In genomic region chr7:19821633-19822032, GRCm38 (mm10) we compare ENCODE assay signal across 12 mouse cellular contexts. TPM values are rescaled to one million over a fixed set of nuclear protein-coding genes. Genes with fewer than 3 reads are reported as not detected.
A peak's percentile ranks its signal among the peaks of the same experiment; 100 is the strongest.
DNase-seq lines count a peak whose midpoint lies in the region; ATAC-seq and TF ChIP-seq lines count a peak whose summit lies in the region.
"Had no signal": no experiment of that assay in that cellular context is flagged by ENCODE, and none has a peak within 500 bp of the region (broad histone marks: within the 10 kb centered on the region; RNA-seq: fewer than 3 reads in every experiment).

No protein-coding gene starts in this region.

- no peak for TF ChIP-seq CTCF in stomach, postnatal 0 days (IDR thresholded peaks at IDR 0.05; ENCODE audit: low read depth)

- no peak for TF ChIP-seq EP300 in stomach, postnatal 0 days (optimal IDR thresholded peaks at IDR 0.05)

- no peak for DNase-seq in heart, embryonic 10.5 days (ENCODE audit: low spot score)
- no peak for DNase-seq in stomach, postnatal 0 days (ENCODE audit: low spot score)
- no peak for DNase-seq in natural killer cell, adult 2 months (ENCODE audit: low spot score in 2 of 2)
- DNase-seq in urinary bladder, postnatal 4 days (ENCODE audit: low spot score in 2 of 2): no peak
- DNase-seq: kidney, postnatal 14 days had no signal

- WGBS in heart, embryonic 10.5 days: 50% methylated on average over 7 of the region's 7 CpGs
- WGBS in heart, embryonic 11.5 days (ENCODE audit: insufficient replicate concordance): 58% methylated on average over 7 of the region's 7 CpGs
- 50% methylated on average over 7 of the region's 7 CpGs for WGBS in limb, embryonic 13.5 days
- WGBS in stomach, postnatal 0 days: 74% methylated on average over 7 of the region's 7 CpGs

- no peaks in the 10 kb centered on the region for H3K36me3 ChIP-seq in heart, embryonic 10.5 days
- H3K36me3 ChIP-seq in heart, embryonic 11.5 days (ENCODE audit: control insufficient read depth, insufficient read depth, low read length): no peaks in the 10 kb centered on the region
- H3K36me3 ChIP-seq in megakaryocyte, embryonic 14.5 days (replicated peaks; ENCODE audit: low read length): peaks cover 33% of the 10 kb centered on the region
- no peaks in the 10 kb centered on the region for H3K36me3 ChIP-seq in limb, embryonic 13.5 days
- H3K36me3 ChIP-seq in stomach, postnatal 0 days (ENCODE audit: control insufficient read depth, insufficient read depth, low read length): no peaks in the 10 kb centered on the region
- H3K36me3 ChIP-seq: midbrain, embryonic 15.5 days had no signal

- 0 out of 2 replicates have a peak overlapping the region, but pooled peaks have one; percentile 64 for H3K4me3 ChIP-seq in heart, embryonic 10.5 days
- H3K4me3 ChIP-seq in heart, embryonic 11.5 days (ENCODE audit: low read depth, low read length): no peak overlapping the region
- peak overlapping the region; percentile 93 for H3K4me3 ChIP-seq in megakaryocyte, embryonic 14.5 days (replicated peaks)
- H3K4me3 ChIP-seq in limb, embryonic 13.5 days: peak overlapping the region; percentile 45; the same call in 1 of the 2 replicates
- H3K4me3 ChIP-seq in stomach, postnatal 0 days (ENCODE audit: low read depth, low read length): peak overlapping the region; percentile 53; the same call in 1 of the 2 replicates

- no peak overlapping the region for H3K4me2 ChIP-seq in heart, embryonic 11.5 days
- H3K4me2 ChIP-seq in limb, embryonic 13.5 days (replicated peaks): peak overlapping the region; percentile 69
- peak overlapping the region; percentile 96 for H3K4me2 ChIP-seq in stomach, postnatal 0 days (replicated peaks; ENCODE audit: low read depth)

- peaks cover 72% of the 10 kb centered on the region for H3K27me3 ChIP-seq in heart, embryonic 10.5 days (ENCODE audit: insufficient read depth, poor library complexity, severe bottlenecking)
- peaks cover 22% of the 10 kb centered on the region for H3K27me3 ChIP-seq in heart, embryonic 11.5 days (ENCODE audit: control insufficient read depth, insufficient read depth, low read length)
- H3K27me3 ChIP-seq in megakaryocyte, embryonic 14.5 days (replicated peaks): no peaks in the 10 kb centered on the region
- H3K27me3 ChIP-seq in limb, embryonic 13.5 days: peaks cover 65% of the 10 kb centered on the region
- no peaks in the 10 kb centered on the region for H3K27me3 ChIP-seq in stomach, postnatal 0 days (ENCODE audit: control insufficient read depth, insufficient read depth, low read length)

- H3K9ac ChIP-seq in heart, embryonic 11.5 days (ENCODE audit: low read depth, low read length): no peak overlapping the region
- no peak overlapping the region for H3K9ac ChIP-seq in limb, embryonic 13.5 days
- 0 out of 2 replicates have a peak overlapping the region, but pooled peaks have one; percentile 78 for H3K9ac ChIP-seq in stomach, postnatal 0 days (ENCODE audit: low read length)
- H3K9ac ChIP-seq: midbrain, embryonic 15.5 days had no signal

- no peak overlapping the region for H3K27ac ChIP-seq in heart, embryonic 10.5 days
- H3K27ac ChIP-seq in heart, embryonic 11.5 days (ENCODE audit: low read depth, low read length): no peak overlapping the region
- no peak overlapping the region for H3K27ac ChIP-seq in limb, embryonic 13.5 days
- peak overlapping the region; percentile 91; the same call in 1 of the 2 replicates for H3K27ac ChIP-seq in stomach, postnatal 0 days (replicated peaks)
- H3K27ac ChIP-seq: midbrain, embryonic 15.5 days had no signal

- H3K4me1 ChIP-seq in heart, embryonic 10.5 days: peaks cover 43% of the 10 kb centered on the region
- peaks cover 22% of the 10 kb centered on the region for H3K4me1 ChIP-seq in heart, embryonic 11.5 days (ENCODE audit: control insufficient read depth, insufficient read depth, low read length)
- peaks cover 92% of the 10 kb centered on the region for H3K4me1 ChIP-seq in megakaryocyte, embryonic 14.5 days
- peaks cover 38% of the 10 kb centered on the region for H3K4me1 ChIP-seq in limb, embryonic 13.5 days
- H3K4me1 ChIP-seq in stomach, postnatal 0 days (replicated peaks; ENCODE audit: control insufficient read depth, insufficient read depth): peaks cover 15% of the 10 kb centered on the region

- H3K9me3 ChIP-seq in heart, embryonic 10.5 days: no peaks in the 10 kb centered on the region
- H3K9me3 ChIP-seq in heart, embryonic 11.5 days (replicated peaks; ENCODE audit: control insufficient read depth, low read length): 0 out of 2 replicates have a peak, but pooled peaks cover 2% of the 10 kb centered on the region
- no peaks in the 10 kb centered on the region for H3K9me3 ChIP-seq in megakaryocyte, embryonic 14.5 days
- H3K9me3 ChIP-seq in limb, embryonic 13.5 days: peaks cover 6% of the 10 kb centered on the region; the same call in 1 of the 2 replicates
- H3K9me3 ChIP-seq in stomach, postnatal 0 days (ENCODE audit: control insufficient read depth, low read length): no peaks in the 10 kb centered on the region
- H3K9me3 ChIP-seq: midbrain, embryonic 15.5 days had no signal

- ATAC-seq in heart, embryonic 11.5 days (replicated peaks; ENCODE audit: insufficient number of reproducible peaks, low FRiP score, low TSS enrichment): no peak
- ATAC-seq in megakaryocyte, adult 5-6 weeks (ENCODE audit: poor library complexity, severe bottlenecking): no peak
- no peak for ATAC-seq in limb, embryonic 13.5 days (ENCODE audit: low FRiP score, low read depth)
- ATAC-seq in stomach, postnatal 0 days (ENCODE audit: low FRiP score, low TSS enrichment): no peak
- ATAC-seq: midbrain, embryonic 15.5 days had no signal

RNA-seq across cellular contexts. Expression of gene Bcl3, which starts 0.9 kb away (rescaled TPM):
- polyA plus RNA-seq in heart, embryonic 10.5 days (2016; fragmentation: Nextera tagmentation; extraction: Ambion mirVana): 1.3 and 2.7 TPM in 2 replicates
- 1.0 and 1.5 TPM in 2 replicates for polyA plus RNA-seq in heart, embryonic 11.5 days (2014; fragmentation: Nextera tagmentation; extraction: Ambion mirVana)
- 183 and 210 TPM in 2 replicates for polyA plus RNA-seq in megakaryocyte, embryonic 14.5 days (2012; ENCODE audit: insufficient read depth, low replicate concordance)
- total RNA-seq in megakaryocyte, adult 5-6 weeks (2015): 29.2 and 39.1 TPM in 2 replicates
- 9.7 and 17.1 TPM in 2 replicates for total RNA-seq in megakaryocyte, adult 5-6 weeks (2017)
- 1.5 and 2.0 TPM in 2 replicates for polyA plus RNA-seq in limb, embryonic 13.5 days (2015; fragmentation: Nextera tagmentation; extraction: Ambion mirVana)
- 8.9 and 9.1 TPM in 2 replicates for polyA plus RNA-seq in stomach, postnatal 0 days (2015; fragmentation: Nextera tagmentation; extraction: Ambion mirVana)

RNA-seq across cellular contexts. Expression of gene Cblc, which starts 25.0 kb away (rescaled TPM):
- polyA plus RNA-seq in heart, embryonic 10.5 days (2016; fragmentation: Nextera tagmentation; extraction: Ambion mirVana): 1.1 and 1.2 TPM in 2 replicates
- 0.20 and 0.24 TPM in 2 replicates for polyA plus RNA-seq in heart, embryonic 11.5 days (2014; fragmentation: Nextera tagmentation; extraction: Ambion mirVana)
- polyA plus RNA-seq in megakaryocyte, embryonic 14.5 days (2012; ENCODE audit: insufficient read depth, low replicate concordance): not detected in 2 replicates
- not detected in 2 replicates for total RNA-seq in megakaryocyte, adult 5-6 weeks (2015)
- total RNA-seq in megakaryocyte, adult 5-6 weeks (2017): not detected in 2 replicates
- polyA plus RNA-seq in limb, embryonic 13.5 days (2015; fragmentation: Nextera tagmentation; extraction: Ambion mirVana): 4.2 and 4.9 TPM in 2 replicates
- polyA plus RNA-seq in stomach, postnatal 0 days (2015; fragmentation: Nextera tagmentation; extraction: Ambion mirVana): 44.4 and 48.5 TPM in 2 replicates
- polyA plus RNA-seq: C2C12 had no signal

RNA-seq across cellular contexts. Expression of gene Gm19345, which starts 30.2 kb away (rescaled TPM):
- not detected in 2 replicates for polyA plus RNA-seq in heart, embryonic 10.5 days (2016; fragmentation: Nextera tagmentation; extraction: Ambion mirVana)
- polyA plus RNA-seq in heart, embryonic 11.5 days (2014; fragmentation: Nextera tagmentation; extraction: Ambion mirVana): not detected in 2 replicates
- 0.12 TPM in 1 of 2 replicates, not detected in the other for polyA plus RNA-seq in megakaryocyte, embryonic 14.5 days (2012; ENCODE audit: insufficient read depth, low replicate concordance)
- total RNA-seq in megakaryocyte, adult 5-6 weeks (2015): not detected in 2 replicates
- total RNA-seq in megakaryocyte, adult 5-6 weeks (2017): not detected in 2 replicates
- polyA plus RNA-seq in limb, embryonic 13.5 days (2015; fragmentation: Nextera tagmentation; extraction: Ambion mirVana): not detected in 2 replicates
- 0.29 and 0.41 TPM in 2 replicates for polyA plus RNA-seq in stomach, postnatal 0 days (2015; fragmentation: Nextera tagmentation; extraction: Ambion mirVana)
- total RNA-seq: heart, postnatal 36 days had no signal
- polyA plus RNA-seq: C2C12 had no signal

RNA-seq across cellular contexts. Expression of gene Ceacam16, which starts 39.5 kb away (rescaled TPM):
- polyA plus RNA-seq in heart, embryonic 10.5 days (2016; fragmentation: Nextera tagmentation; extraction: Ambion mirVana): 0.09 TPM in 1 of 2 replicates, not detected in the other
- polyA plus RNA-seq in heart, embryonic 11.5 days (2014; fragmentation: Nextera tagmentation; extraction: Ambion mirVana): not detected in 2 replicates
- polyA plus RNA-seq in megakaryocyte, embryonic 14.5 days (2012; ENCODE audit: insufficient read depth, low replicate concordance): 2.0 and 6.1 TPM in 2 replicates
- total RNA-seq in megakaryocyte, adult 5-6 weeks (2015): 0.47 and 0.75 TPM in 2 replicates
- total RNA-seq in megakaryocyte, adult 5-6 weeks (2017): 0.18 and 0.28 TPM in 2 replicates
- not detected in 2 replicates for polyA plus RNA-seq in limb, embryonic 13.5 days (2015; fragmentation: Nextera tagmentation; extraction: Ambion mirVana)
- polyA plus RNA-seq in stomach, postnatal 0 days (2015; fragmentation: Nextera tagmentation; extraction: Ambion mirVana): not detected in 2 replicates
- polyA plus RNA-seq: C2C12 had no signal

RNA-seq across cellular contexts. Expression of gene Bcam, which starts 50.8 kb away (rescaled TPM):
- polyA plus RNA-seq in heart, embryonic 10.5 days (2016; fragmentation: Nextera tagmentation; extraction: Ambion mirVana): 140 and 193 TPM in 2 replicates
- 163 and 173 TPM in 2 replicates for polyA plus RNA-seq in heart, embryonic 11.5 days (2014; fragmentation: Nextera tagmentation; extraction: Ambion mirVana)
- 0.58 and 1.6 TPM in 2 replicates for polyA plus RNA-seq in megakaryocyte, embryonic 14.5 days (2012; ENCODE audit: insufficient read depth, low replicate concordance)
- total RNA-seq in megakaryocyte, adult 5-6 weeks (2015): not detected in 2 replicates
- total RNA-seq in megakaryocyte, adult 5-6 weeks (2017): 0.29 TPM in 1 of 2 replicates, not detected in the other
- polyA plus RNA-seq in limb, embryonic 13.5 days (2015; fragmentation: Nextera tagmentation; extraction: Ambion mirVana): 69.0 and 72.7 TPM in 2 replicates
- polyA plus RNA-seq in stomach, postnatal 0 days (2015; fragmentation: Nextera tagmentation; extraction: Ambion mirVana): 87.5 and 103 TPM in 2 replicates

Comparison
In these comparisons a context has a peak if more than half of its experiments do, and no peak if none do; other contexts are left out.
1. RNA of gene Bcl3, which starts 0.9 kb away (polyA plus RNA-seq): 183 to 210 TPM in megakaryocyte, embryonic 14.5 days; 8.9 to 9.1 TPM in stomach, postnatal 0 days, 1.3 to 2.7 TPM in heart, embryonic 10.5 days, 1.5 to 2.0 TPM in limb, embryonic 13.5 days and 1.0 to 1.5 TPM in heart, embryonic 11.5 days; every median in the first group is over 10 times any median in the second.